Mouse (Mus musculus): ENCODE measurements around the gene Gngt1.

DNA sequence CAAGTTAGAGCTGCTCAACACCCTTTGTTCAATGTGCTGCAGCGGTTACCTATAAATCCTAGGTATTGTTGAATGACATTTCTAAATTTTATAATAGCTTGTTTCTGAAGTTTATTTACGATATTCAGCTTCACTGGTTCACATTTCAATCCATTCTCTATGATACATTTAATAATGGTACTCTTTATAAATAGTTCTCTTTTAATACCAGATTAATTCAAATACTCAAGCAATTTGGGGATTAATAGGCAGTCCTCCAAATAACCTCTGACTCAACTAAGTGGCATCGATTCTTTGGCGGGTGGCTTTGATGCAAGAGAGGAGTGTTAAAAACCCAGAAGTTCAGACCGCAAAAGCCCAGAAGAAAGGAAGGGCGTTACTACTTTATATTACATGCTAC, at the start of gene Gngt1:
- TF ChIP-seq CTCF (IDR thresholded peaks at IDR 0.05; ENCODE audit: low read depth) (no peak), EP300 (optimal IDR thresholded peaks at IDR 0.05) (no peak)
